Mouse (Mus musculus): ENCODE data around the gene Wnt1.
A peak's percentile ranks its signal among the peaks of the same experiment; 100 is the strongest.

The Wnt1 gene

DNA sequence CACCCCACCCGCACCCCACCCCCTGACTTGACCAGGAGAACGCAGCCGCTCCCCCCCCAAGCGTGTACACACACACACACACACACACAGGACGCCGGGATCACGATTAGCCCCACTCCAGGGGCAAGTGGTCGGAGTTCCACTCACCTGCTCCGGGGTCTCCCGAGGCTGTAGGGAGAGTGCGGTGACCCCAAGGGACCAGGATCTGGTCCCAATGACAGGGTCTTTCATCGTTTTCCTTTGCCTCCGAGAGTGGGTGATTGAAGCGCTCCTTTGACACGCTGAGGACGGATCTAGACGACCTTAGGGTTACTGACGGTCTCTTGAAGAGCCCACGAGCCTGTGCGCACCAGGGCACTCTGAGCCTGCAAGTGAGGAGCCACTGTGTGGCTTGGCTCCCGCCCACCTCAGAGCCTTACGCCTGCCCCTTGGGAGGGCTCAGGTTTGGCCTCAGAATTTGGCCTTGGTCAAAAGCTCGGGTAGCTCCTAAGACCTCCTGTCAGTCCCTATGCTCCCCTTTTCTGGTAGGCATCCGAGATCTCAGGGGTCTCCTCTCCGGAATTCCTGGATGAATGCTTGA, 11.4 kb upstream of the Wnt1 start:
- no peak for DNase-seq

DNA sequence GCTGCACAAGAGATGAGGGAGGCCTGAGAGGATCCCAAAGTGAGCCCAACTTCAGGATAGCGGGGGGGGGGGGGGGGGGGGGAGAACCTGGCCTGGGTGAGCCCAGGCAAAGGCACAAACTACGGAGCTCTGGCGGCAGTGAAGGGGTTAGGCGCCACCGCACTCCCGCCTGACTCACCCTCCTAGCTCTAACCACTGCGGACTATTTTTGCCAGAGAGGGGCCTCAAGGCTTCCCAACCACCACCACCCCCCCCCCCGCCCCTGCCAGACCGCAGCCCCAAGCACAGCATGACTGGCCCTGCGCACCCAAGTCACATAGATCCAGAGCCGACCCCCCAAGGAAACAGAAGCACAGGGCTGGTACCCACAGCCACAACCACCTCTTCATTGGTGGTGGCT, 10.9 kb upstream of the Wnt1 start:
- DNase-seq = no peak

DNA sequence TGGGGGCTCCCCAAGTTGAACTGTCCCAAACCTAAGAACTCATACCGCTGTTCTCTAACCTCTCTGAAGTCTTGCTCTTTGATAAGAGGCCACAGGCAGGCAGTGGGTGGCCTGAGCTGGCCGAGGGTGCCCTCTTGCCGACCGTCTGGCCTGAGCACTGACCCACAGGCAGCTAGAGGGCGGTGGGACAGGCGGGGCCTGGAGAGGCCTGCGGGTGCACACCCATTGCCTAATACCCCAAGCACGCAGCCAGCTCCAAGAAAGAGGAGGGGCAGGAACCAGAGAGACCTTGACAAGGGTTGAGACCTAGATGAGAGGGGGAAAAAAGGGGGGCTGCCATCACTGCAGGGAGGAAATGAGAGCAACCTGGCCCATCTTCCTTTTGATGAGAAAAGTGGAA, 9.6 kb upstream of the Wnt1 start:
- no peak for DNase-seq

DNA sequence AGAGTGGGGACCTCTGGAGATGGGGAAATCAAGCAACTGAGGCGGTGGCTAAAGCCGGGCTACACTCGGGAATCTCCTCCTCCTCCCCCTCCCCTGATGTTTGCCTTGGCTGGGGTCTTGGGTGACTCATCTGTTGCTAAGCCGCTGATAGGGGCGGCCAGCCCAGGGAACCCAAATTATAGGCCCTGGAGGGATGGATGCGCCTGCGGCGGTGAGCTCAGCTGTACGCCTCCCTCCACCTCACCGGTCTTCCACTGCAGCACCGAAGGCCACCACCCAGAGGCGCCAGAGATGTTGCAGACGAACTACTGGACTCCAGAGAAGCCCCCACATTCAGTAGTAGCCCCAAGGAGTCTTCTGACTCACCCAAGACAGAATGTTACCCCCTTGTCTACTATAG, 9.1 kb upstream of the Wnt1 start:
- no peak for DNase-seq

DNA sequence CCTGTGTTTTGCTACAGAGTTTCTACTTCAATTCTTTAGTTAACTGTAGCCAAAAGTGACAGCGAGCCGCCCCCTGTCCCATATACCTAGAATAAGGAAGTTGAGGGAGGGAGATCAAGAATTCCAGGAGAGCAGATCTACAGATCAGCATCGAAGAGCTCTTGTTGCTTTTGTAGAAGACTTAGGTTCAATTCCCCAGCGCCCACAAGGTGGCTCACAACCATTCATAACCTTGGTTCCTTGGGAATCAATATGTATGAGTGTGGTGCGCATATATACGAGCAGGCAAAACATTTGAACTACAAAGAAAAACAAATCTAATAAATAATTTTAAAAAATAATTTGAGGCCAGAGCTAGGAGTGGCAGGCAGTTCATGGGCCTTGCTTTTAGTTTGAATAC, 8.5 kb upstream of the Wnt1 start:
- no peak for DNase-seq

DNA sequence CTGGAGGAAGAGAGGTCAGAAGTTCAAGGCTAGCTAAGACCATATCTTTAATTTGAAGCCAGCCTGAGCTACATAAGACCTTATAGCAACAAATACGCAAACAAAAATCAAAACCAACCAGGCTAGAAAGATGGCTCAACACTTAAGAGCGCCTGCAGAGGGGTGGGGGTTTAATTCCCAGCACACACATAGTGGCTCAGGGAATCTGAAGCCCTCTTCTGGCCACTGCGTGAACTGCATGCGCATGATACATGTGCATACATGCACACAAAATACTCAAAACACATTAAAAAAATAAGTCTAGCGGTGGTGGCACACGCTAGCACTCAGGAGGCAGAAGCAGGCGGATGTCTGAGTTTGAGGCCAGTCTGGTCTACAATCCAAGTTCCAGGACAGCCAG, 3.9 kb upstream of the Wnt1 start:
- no peak for DNase-seq

DNA sequence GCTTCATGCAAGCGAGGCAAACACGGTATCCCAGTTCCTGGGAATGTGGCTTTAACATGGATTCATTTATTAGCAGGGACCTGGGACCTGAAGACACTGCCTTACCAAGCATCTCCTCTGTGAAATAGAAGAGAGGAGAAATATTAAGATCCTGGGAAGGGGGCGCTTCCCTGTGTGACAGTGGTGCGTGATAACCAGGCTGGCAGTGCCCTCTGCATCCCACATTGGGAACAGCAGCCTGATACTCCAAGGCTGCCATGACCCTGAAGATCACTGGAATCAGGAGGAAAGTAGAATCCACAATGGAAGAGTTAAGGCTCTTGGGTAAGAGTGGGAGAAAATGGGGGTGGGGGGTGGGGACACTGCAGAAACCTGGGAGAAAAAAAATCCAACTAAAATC, 1.7 kb upstream of the Wnt1 start:
- DNase-seq = no peak

DNA sequence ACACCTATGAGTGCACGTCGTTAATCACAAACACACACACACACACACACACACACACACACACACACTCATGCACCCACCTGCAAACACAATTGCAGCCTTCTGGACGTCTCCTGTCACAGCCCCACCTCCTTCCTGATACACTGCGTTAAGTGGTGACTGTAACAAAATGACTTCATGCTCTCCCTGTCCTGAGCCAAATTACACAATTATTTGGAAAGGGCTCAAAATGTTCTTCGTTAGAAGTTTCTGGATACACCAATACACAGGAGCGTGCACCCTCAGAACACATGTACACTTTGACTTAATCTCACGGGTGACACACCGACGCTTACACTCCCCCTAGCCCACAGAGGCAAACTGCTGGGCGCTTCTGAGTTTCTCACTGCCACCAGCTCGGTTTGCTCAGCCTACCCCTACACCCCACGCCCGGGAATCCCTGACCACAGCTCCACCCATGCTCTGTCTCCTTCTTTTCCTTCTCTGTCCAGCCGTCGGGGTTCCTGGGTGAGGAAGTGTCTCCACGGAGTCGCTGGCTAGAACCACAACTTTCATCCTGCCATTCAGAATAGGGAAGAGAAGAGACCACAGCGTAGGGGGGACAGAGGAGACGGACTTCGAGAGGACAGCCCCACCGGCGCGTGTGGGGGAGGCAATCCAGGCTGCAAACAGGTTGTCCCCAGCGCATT, 541 bp upstream of the Wnt1 start:
- no peak for DNase-seq

DNA sequence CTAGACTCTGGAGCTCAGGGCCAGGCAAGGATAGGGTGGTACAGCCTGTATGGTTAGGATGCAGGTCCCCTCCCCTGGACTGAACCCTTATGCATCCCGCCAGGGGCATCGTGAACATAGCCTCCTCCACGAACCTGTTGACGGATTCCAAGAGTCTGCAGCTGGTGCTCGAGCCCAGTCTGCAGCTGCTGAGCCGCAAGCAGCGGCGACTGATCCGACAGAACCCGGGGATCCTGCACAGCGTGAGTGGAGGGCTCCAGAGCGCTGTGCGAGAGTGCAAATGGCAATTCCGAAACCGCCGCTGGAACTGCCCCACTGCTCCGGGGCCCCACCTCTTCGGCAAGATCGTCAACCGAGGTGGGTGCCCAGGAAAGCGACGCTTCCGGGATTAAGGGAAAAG, 1.1 kb downstream of the Wnt1 start:
- no peak for DNase-seq

DNA sequence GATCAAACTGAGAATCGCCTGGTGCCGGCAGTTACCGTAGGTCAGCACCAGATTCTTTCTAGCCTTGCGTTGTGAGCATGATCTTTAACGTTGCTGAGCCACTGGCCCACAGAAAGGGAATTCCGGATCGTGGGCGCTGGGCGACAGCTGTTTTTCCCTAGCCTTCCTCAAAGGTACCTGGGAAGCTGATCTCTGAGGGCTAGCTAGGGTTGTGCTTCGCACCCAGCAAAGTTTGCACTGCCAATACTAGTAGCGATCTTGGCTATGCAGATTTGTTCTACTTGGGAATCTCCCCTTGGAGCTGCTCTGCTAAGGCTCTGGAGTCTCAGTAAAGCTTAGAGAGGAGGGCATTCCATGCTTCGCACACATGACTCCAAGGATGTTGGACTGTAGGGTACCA, 1.6 kb downstream of the Wnt1 start:
- DNase-seq = no peak

DNA sequence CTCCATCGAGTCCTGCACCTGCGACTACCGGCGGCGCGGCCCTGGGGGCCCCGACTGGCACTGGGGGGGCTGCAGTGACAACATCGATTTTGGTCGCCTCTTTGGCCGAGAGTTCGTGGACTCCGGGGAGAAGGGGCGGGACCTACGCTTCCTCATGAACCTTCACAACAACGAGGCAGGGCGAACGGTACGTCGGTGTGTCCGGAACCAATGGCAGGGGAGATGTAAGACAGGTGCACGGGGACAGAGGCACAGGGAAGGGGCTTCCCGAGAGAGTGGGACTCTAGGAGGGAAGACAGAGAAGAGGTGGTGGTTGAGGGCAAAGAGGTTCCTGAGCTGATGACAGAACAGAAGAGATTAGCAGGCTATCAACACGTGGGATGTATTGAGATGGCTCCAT, 2.1 kb downstream of the Wnt1 start:
- DNase-seq = no peak

DNA sequence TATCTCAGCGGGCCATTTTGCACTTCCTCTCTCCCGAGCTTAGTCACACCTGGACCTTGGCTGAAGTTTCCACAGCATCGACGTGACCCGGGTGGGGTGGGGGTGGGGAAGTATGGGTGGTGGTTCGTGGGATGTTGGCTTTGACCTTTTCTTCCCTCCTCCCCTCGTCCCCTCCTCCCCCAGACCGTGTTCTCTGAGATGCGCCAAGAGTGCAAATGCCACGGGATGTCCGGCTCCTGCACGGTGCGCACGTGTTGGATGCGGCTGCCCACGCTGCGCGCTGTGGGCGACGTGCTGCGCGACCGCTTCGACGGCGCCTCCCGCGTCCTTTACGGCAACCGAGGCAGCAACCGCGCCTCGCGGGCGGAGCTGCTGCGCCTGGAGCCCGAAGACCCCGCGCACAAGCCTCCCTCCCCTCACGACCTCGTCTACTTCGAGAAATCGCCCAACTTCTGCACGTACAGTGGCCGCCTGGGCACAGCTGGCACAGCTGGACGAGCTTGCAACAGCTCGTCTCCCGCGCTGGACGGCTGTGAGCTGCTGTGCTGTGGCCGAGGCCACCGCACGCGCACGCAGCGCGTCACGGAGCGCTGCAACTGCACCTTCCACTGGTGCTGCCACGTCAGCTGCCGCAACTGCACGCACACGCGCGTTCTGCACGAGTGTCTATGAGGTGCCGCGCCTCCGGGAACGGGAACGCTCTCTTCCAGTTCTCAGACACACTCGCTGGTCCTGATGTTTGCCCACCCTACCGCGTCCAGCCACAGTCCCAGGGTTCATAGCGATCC, 2.8 kb downstream of the Wnt1 start:
- DNase-seq = no peak

DNA sequence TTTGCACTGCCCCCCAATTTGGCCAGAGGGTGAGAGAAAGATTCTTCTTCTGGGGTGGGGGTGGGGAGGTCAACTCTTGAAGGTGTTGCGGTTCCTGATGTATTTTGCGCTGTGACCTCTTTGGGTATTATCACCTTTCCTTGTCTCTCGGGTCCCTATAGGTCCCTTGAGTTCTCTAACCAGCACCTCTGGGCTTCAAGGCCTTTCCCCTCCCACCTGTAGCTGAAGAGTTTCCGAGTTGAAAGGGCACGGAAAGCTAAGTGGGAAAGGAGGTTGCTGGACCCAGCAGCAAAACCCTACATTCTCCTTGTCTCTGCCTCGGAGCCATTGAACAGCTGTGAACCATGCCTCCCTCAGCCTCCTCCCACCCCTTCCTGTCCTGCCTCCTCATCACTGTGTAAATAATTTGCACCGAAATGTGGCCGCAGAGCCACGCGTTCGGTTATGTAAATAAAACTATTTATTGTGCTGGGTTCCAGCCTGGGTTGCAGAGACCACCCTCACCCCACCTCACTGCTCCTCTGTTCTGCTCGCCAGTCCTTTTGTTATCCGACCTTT, 3.6 kb downstream of the Wnt1 start:
- DNase-seq = no peak

DNA sequence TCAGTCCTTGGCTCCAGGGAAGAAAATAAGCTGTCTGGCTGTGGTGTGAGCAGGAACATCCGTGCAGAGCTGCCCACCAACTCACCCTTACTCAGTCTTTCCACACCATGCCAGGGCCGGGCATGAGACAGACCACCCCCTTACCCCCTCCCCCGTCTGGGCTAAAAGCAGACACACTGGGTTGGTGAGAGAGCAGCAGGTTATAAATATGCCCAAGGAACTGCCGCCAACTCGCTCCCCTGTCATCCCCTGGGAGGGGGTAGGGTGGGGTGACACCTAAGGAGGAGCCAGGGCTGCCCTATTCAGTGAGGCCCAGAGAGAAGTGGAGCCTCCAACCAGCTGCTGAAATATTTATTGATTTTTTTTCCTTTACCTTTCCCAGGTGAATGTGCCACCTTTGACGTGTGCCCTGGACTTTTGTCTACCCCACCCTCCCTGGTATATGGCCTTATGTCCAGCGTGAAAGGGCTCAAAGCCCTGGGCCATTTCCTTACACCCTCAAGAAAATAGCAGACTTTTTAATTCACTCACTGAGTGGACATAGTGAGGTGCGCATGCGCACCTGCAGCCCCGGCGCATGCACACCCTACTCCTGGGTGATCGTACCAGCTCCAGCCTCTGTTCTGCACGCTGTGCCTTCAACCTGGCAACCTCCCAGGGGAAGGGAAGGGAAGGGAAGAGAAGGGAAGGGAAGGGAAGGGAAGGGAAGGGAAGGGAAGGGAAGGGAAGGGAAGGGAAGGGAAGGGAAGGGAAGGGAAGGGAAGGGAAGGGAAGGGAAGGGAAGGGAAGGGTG, 7.3 kb downstream of the Wnt1 start:
- DNase-seq = no peak

DNA sequence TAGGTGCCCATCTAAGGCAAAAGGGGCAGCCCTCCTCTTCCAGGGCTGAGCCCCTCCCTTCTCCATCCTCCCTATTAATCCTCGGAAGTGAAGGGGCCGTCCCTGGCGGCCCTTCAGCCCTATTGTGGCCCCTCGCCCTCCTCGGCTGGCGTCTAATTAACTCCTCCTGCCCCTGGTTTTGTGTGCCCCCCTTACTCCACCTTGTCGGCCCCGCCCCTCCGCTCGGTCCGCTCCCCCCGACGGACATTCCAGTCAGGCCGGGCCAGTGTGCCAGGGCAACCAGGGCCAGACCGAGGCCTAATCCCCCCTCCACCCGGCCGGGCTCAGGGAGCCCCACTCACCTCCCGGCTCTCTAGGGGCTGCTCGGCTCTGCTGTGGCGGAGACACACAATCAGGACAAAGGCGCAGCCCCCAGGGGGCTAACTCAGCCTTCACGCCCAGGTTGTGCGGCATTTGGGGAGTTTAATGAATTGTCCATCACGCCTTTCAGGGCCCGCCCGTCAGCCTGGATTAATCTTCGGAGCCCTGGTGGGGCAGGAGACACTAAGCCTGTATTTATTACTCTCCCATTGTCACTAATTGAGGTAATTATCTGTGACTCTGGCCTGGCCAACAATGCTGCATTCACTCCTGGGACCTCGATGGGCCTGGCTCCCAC, 8.3 kb downstream of the Wnt1 start:
- no peak for DNase-seq

DNA sequence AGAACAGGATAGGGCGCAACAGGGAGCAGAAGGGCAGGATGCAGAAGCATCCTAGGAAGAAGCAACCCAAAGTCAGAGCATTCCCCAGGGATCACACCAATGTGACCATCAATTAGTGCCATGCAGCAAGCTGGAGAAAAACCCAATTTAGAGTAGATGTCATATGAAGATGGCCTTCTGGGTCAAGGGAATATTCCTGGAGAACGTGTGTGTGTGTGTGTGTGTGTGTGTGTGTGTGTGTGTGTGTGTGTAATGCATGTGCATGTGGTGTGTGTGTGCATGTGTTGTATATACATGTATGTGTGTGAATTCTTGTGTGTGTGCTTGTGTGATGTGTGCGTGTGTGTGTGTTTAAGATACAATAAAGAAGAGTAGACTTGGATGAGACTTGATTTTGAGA, 9.2 kb downstream of the Wnt1 start:
- DNase-seq = no peak

DNA sequence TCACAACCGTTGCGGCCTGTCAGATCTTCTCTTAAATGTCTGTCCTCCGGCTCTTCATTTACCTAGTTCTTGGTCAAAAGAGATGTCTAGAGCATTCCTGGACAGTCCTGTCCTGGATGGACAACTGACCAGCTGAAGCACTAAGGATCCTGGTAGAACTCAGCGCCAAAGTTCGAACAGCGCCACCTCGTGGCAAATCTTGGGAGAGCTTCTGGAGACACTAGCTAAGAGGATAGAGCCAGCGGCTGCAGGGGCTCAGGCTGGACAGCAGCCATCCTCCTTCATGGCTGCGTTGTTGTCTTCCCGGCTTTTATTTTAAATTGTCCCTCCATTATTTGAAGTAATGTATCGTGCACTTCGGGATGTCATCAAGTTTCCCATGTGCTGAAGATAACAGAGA, 9.7 kb downstream of the Wnt1 start:
- DNase-seq = peak; percentile 88 to 90

DNA sequence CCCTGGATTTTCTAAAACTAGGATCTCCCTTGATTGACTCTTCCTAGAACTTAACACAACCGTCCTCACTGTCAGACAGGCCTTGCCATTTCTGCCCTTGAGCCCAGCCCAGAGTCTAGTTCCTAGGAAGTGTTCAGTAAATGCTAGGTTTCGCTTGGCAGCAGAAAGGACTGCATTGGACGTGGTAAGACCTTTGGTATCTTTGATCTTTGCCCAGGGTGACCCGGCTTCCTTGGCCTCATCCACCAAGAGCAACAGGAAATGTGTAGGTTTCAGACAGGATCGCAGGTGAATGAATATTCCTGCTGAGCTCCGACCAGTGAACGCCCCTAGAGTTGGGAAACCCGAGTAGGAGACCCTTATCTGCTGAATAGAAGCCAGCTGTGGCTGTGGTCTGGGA, 13.3 kb downstream of the Wnt1 start:
- DNase-seq = no peak

DNA sequence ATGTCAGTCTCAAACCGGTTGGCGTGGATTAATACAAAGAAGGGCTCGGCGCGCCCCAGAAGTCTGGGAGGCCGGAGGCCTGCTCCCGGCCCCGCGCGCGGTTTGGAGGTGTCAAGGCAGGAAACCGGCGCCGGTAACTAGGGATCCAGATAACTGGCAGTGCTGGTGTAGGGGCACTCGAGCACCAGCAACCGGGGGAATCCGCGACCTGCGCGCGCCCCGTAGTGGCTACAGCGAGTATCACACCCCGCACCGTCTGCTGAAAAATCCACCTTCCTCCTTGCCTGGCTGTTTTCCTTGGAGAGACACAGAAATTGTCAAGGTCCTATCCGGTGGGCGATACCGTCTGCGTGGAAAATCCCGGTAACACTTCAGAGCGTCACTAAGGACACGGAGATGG, 14.4 kb downstream of the Wnt1 start:
- peak; percentile 94 to 95 for DNase-seq

DNA sequence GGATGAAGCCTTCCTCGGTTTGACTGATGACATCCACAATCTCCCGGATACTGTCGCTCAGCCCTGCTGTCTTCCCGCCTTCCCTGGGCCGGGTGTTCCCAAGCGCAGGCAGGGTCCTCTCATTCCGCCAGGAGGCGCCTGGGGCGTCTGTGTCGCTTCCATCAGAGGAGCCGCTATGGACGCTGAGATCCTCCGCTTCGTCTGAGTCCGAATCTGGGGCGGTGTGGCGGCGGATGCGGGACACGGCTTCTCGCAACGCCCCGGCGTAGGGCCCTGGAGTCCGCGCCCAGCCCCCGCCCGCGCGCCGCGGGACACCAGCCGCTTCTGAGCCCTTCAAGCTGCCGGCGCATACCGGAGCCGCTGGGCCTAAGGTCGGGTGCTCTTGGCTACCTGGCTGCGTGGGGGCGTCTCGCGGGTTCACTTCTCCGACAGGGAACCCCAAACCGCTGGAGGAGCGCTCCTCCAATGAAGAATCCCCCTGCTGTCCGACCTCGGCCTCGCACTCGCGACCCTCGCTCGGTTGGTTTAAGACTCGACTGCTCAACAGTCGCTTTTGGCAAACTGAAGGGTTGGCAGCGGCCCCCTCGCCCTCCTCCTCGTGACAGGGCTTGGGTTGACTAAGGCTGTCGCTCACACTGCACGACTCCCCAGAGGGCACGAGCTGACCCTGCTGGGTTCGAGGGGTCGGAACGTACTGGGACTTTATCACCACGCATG, 15.8 kb downstream of the Wnt1 start:
- DNase-seq = peak; percentile 74 to 84

DNA sequence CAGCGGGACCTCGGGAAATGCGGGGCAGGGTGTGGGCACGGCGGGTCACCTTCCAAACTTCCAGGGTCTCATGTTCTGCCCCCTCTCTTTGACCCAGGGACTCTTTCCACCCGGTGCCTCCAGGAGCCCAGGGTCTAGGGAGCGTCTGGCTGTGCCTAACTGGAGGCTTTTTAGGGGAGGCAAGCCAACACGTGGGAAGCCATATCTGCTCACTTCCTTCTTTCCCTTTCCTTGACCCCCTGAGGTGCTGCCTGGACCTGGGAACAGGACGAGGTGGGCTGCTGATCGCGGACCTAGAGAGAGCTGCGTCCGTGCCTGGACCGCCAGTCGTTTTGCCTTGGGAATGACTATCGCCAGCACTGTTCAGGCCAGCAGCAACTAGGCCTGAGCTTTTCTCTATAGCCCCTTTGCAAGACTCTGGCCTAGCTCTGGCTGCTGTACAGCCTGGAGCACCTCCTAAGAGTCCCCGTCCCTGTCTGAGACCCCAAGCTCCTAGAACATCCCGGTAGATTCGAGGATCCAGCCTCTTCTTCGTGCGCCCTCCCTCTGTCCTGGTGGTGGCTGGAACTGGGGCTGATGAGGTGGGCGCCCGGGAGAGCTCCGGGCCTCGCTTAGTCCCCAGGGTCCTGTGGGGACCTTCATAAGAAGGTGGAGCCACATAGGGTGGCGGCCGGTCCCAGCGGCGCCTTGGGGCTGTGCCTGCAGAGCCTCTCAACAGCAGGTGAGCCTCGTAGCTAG, 16.6 kb downstream of the Wnt1 start:
- DNase-seq = peak in 1 of 2 experiments; percentile 11
